Mouse (Mus musculus): ENCODE results near the gene AI661453.

DNA sequence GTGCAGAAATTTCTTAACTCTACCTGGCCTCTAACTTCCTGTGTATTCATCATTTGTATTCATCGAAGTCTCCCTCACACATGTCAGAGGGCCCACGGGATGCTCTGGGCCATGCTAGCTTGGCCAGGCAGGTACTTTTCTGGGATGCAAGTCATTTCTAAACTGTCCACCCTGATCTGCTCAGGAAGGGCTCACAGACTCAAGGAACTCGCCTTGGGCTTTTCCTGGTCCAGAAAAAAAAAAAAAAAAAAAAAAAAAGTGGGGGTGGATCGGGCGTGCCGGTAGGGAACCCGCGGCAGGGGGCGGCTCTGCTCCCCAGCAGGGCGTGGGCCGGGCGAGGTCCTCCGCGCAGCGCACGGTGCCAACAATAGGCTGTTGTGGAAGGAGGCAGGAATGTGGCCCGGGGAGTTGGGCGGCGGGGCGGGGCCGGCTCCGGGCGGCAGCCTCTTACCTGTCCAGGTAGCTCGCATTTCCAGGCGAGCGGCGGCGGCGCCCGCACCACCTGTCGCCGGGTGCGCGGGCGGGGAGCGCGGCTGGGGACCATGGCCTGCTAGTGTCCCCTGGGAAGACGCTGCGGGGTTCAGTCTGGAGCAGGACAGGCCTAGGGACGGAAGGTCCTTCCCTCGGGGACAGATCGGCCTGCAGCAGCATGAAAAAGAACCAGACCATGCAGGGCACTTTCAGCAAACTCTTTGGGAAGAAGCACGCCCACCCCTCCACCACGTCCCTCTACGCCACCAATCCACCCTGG, at the start of gene AI661453:
- TF ChIP-seq ZC3H11A (IDR thresholded peaks at IDR 0.05; ENCODE audit: borderline replicate concordance, low read depth, low read length) (no peak), HCFC1 (IDR thresholded peaks at IDR 0.05; ENCODE audit: borderline replicate concordance, insufficient read depth, low read length) (no peak; the same call in 1 of the 2 replicates), MAFK (IDR thresholded peaks at IDR 0.05; ENCODE audit: insufficient read depth, low read depth, low read length) (no peak), ZNF384 (IDR thresholded peaks at IDR 0.05; ENCODE audit: low read depth, low read length) (peak; percentile 92)
